Mouse (Mus musculus): Measurements from ENCODE around the gene Gm17604. TPM values are rescaled to one million over a fixed set of nuclear protein-coding genes. Genes with fewer than 3 reads are reported as not detected.

Gene Gm17604
- polyA plus RNA-seq (2012; ENCODE audit: low replicate concordance) = not detected in 2 replicates

DNA sequence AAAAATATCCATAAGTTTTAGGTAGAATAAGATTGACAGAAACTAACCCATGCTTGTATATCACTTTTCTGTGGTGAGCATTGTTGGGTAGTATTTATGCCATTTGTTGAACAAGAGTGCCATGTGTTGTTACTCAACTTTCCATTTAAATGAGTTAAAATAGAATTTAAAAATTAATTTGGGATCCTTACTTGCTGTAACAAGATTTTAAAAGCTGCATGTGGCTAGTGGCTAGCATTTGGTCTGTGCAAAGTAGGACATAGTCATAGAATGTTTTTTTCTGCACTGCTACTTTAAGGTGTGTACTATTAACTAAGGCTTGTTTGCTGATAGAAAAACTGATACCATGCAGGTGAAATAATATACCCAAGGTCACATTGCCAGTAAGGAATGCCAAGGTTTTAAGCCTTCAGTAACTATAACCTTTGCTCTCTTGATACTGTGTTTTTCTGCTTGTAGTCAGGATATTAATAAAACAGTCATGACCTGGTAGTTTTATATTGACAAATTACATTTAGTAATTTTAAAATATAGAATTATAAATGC is at the start of gene Gm17604:
TSS of gene Gm17604 (minus strand) at position 51 of the 546 bp plus-strand sequence.

DNA sequence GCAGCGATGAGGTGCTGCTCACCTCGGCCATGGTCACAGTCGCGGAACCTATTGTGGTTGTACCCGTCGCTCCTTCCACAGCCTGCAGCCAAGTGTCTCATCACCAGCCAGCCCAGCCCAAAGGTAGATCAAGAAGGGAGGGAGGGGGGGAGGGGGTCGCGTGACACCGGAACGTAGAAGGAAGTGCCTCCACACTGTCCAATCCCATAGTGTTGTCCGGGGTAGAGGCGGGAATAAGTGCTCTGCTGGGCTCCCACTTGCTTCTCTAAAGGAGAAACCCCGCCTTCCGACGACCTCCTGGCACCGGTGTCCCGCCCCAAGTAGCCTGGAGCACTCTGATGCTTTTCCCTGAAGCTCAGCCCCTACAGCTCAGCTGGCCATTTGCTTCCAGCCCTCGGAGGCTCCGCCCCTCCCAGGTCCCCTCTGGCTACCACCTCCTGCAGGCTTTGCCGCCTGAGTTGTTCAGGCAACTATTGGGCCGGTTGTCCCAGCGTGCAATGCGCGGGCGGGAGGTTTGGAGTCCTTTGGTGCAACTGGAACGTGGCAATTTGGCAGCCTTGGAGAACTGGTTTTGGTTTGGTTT is 24.3 kb downstream of the Gm17604 start, which contains the start of the genes Mospd2 and Fancb:
TSS of gene Mospd2 (minus strand) at position 183 of the 583 bp plus-strand sequence.
TSS of gene Fancb (plus strand) at position 400 of the 583 bp plus-strand sequence.

Other genes with a start within 250 kb of the Gm17604 start
- gene Mospd2, start 24.5 kb downstream of the Gm17604 start, polyA plus RNA-seq (2012; ENCODE audit: low replicate concordance) = 1.8 and 3.6 TPM in 2 replicates
- 0.24 TPM in 1 of 2 replicates, not detected in the other for gene Fancb, start 24.2 kb downstream of the Gm17604 start, polyA plus RNA-seq (2012; ENCODE audit: low replicate concordance)